Mouse (Mus musculus) limb, embryonic 15.5 days (tissue): Measurements from ENCODE around the gene Homer2. TPM values are rescaled to one million over a fixed set of nuclear protein-coding genes. Genes with fewer than 3 reads are reported as not detected.

Experiments
- ATAC-seq: fragments of 200-750 bp; cut with Nextera tagmentation; 2 replicates; pipeline ENCODE4 v1.8.0; 2017; ENCODE audit warnings: low read depth, moderate TSS enrichment; ENCODE audit not compliant: insufficient number of reproducible peaks, low FRiP score, low TSS enrichment
- H3K27ac ChIP-seq: fragments of 300-500 bp; sonication (generic); 2 replicates; pipeline ENCODE4 v1.5.1; 2015; ENCODE audit warnings: moderate library complexity, mild to moderate bottlenecking, inconsistent platforms
- H3K27me3 ChIP-seq: fragments of 300-500 bp; sonication (generic); 2 replicates; pipeline ENCODE4 v1.6.1; 2015; ENCODE audit warnings: inconsistent platforms
- H3K36me3 ChIP-seq: fragments of 300-500 bp; sonication (generic); 2 replicates; pipeline ENCODE4 v1.6.1; 2015; ENCODE audit warnings: inconsistent platforms
- H3K4me1 ChIP-seq: fragments of 300-500 bp; sonication (generic); 2 replicates; pipeline ENCODE4 v1.6.1; 2015; ENCODE audit warnings: inconsistent platforms
- H3K4me2 ChIP-seq: fragments of 300-500 bp; sonication (generic); 2 replicates; pipeline ENCODE4 v1.6.1; 2015; ENCODE audit warnings: mild to moderate bottlenecking, inconsistent platforms
- H3K4me3 ChIP-seq: fragments of 300-500 bp; sonication (generic); 2 replicates; pipeline ENCODE4 v1.5.1; 2015; ENCODE audit warnings: mild to moderate bottlenecking, inconsistent platforms
- H3K9ac ChIP-seq: fragments of 300-500 bp; sonication (generic); 2 replicates; pipeline ENCODE4 v1.6.1; 2015; ENCODE audit warnings: inconsistent platforms
- H3K9me3 ChIP-seq: fragments of 300-500 bp; sonication (generic); 2 replicates; pipeline ENCODE4 v1.6.1; 2016; ENCODE audit warnings: inconsistent platforms
- WGBS: fragments of 180-500 bp; shearing (Covaris S2); methylation state at CpG from one replicate; pipeline ENCODE4 v1.1.7; 2015; 5-methylcytosine and 5-hydroxymethylcytosine counted together
- polyA plus RNA-seq: library from polyadenylated mRNA; unstranded; fragments of >200 nt; fragmentation: Nextera tagmentation; extraction: Ambion mirVana; gene quantifications from 2 replicates; pipeline ENCODE4 v1.2.1, GENCODE M21; 2015

Gene Homer2
- 20.7 and 20.8 TPM in 2 replicates for polyA plus RNA-seq

DNA sequence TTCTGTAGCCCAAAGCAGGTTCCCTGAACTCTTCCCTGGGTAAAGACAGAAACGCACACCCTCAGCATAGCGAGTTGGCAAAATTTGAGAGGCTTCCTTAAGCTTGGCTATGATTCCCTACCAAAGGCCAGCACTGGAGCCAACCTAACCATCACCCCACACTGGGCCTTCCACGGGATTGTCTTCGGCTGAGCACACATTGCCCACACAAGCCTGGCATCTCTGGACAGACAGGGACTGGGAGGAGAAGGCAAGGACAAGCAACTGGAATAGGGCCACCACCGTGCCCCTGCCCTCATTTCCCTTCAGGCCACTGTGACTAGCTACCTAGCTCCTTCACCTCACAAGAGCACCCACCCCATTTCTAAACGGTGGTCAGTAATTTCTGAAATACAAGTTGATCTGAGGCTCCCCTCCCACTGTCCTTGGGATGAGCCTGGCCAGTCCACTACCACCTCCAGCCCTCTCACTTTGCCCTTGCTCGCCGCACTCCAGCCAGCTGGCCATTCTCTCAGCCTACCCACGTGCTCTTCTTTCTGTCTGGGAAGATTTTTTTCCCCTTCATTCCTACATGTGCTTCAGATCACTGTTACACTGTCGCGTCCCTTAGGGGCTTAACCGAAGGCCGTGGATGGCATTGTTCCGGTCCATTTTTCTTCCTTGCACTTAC lies at the start of gene Homer2:
TSS of gene Homer2 (minus strand) at position 57 of the 670 bp plus-strand sequence.
- no peaks in the 10 kb centered on the region for H3K36me3 ChIP-seq
- H3K27ac ChIP-seq, result peak within 1 kb of the TSS; percentile 79
- H3K4me2 ChIP-seq, result peak within 1 kb of the TSS; percentile 92
- WGBS, result 70% methylated on average over 14 of the region's 14 CpGs
- no peaks in the 10 kb centered on the region for H3K9me3 ChIP-seq
- H3K4me3 ChIP-seq, result peak within 1 kb of the TSS; percentile 69
- H3K27me3 ChIP-seq, result peaks cover 29% of the 10 kb centered on the region
- ATAC-seq, result no peak
- peak within 1 kb of the TSS; percentile 58 for H3K9ac ChIP-seq
- H3K4me1 ChIP-seq, result peaks cover 14% of the 10 kb centered on the region

GRCm38 (mm10) chr7:81747956-81748355 lies 40.6 kb upstream of the Homer2 start:
- WGBS, result 84% methylated on average over 3 of the region's 3 CpGs
- Histone ChIP-seq H3K27ac (no peak overlapping the region), H3K4me3 (no peak overlapping the region), H3K27me3 (no peaks in the 10 kb centered on the region), H3K9me3 (no peaks in the 10 kb centered on the region), H3K9ac (no peak overlapping the region), H3K4me1 (no peaks in the 10 kb centered on the region), H3K4me2 (no peak overlapping the region), H3K36me3 (no peaks in the 10 kb centered on the region)
- no peak for ATAC-seq

GRCm38 (mm10) chr7:81744145-81744544 lies 36.8 kb upstream of the Homer2 start:
- Histone ChIP-seq H3K4me2 (no peak overlapping the region), H3K4me1 (no peaks in the 10 kb centered on the region), H3K4me3 (no peak overlapping the region), H3K27me3 (no peaks in the 10 kb centered on the region), H3K9ac (no peak overlapping the region), H3K27ac (no peak overlapping the region), H3K9me3 (no peaks in the 10 kb centered on the region), H3K36me3 (no peaks in the 10 kb centered on the region)
- no peak for ATAC-seq
- WGBS, result 50% methylated on average over 4 of the region's 4 CpGs

DNA sequence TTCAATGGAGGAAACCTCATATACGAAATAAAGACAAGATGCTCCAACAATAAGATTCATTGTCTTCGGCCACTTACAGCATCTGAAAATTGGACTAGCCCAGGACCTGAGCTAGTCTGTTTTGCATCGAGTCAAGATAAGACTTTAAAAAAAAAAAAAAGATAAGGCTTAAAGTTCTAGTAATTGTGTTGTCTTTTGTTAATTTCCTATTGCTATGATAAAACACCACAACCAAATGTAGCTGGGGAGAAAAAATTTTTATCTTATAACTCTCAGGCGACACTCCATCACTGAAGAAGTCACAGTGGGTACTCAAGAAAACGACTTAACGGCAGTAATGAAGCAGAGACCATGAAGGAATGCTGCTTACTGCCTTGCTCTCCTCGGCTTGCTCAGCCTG lies 32.7 kb upstream of the Homer2 start:
- WGBS, result 91% methylated on average over 7 of the region's 7 CpGs
- ATAC-seq, result no peak
- H3K4me3 ChIP-seq, result no peak overlapping the region
- no peaks in the 10 kb centered on the region for H3K36me3 ChIP-seq
- H3K9ac ChIP-seq, result no peak overlapping the region
- H3K27ac ChIP-seq, result no peak overlapping the region
- H3K4me1 ChIP-seq, result no peaks in the 10 kb centered on the region
- H3K9me3 ChIP-seq, result no peaks in the 10 kb centered on the region
- H3K4me2 ChIP-seq, result no peak overlapping the region
- no peaks in the 10 kb centered on the region for H3K27me3 ChIP-seq

DNA sequence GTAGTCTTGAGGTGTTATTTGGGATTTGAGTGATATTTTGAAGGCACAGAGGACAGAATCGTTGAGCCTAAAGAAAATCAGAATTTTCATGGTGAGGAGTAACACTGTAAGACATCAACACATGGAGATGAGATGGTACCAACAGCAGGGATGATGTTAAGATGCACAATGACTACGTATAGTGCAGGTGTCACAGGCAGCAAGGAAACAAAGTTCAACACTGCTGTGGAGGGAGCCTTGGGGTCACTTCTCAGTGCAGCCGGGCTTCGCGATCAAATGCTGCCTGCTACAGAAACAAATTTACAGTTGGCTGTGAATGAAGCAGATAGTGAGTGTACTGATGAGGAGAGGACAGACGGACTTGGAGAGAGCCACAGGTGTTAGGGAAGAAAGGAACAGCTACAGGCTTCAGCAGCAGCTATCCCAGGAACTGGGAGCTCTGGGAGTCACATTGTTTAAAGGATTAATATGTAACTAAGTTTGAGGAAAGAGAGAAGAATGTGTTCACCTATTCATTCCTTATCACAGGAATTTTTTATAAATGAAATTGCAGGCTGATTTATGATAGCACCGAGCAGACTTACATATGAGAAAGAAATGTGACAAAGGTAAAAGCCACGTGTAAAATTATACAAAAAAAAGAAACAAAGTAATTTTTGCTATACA lies 31.5 kb upstream of the Homer2 start:
- ATAC-seq, result no peak
- no peak overlapping the region for H3K27ac ChIP-seq
- WGBS, result 79% methylated on average over 8 of the region's 8 CpGs
- H3K4me1 ChIP-seq, result no peaks in the 10 kb centered on the region
- no peaks in the 10 kb centered on the region for H3K9me3 ChIP-seq
- no peak overlapping the region for H3K9ac ChIP-seq
- H3K4me3 ChIP-seq, result no peak overlapping the region
- H3K27me3 ChIP-seq, result no peaks in the 10 kb centered on the region
- no peak overlapping the region for H3K4me2 ChIP-seq
- no peaks in the 10 kb centered on the region for H3K36me3 ChIP-seq

- H3K27me3 ChIP-seq, result no peaks in the 10 kb centered on the region
- no peaks in the 10 kb centered on the region for H3K4me1 ChIP-seq
- no peak overlapping the region for H3K9ac ChIP-seq
- no peak for ATAC-seq
- no peak overlapping the region for H3K4me3 ChIP-seq
- H3K36me3 ChIP-seq, result no peaks in the 10 kb centered on the region
- no peak overlapping the region for H3K27ac ChIP-seq
- H3K4me2 ChIP-seq, result no peak overlapping the region
- H3K9me3 ChIP-seq, result no peaks in the 10 kb centered on the region
- WGBS, result 48% methylated on average over 9 of the region's 9 CpGs
Measured at GRCm38 (mm10) chr7:81735300-81736048, 28.1 kb upstream of the Homer2 start.

DNA sequence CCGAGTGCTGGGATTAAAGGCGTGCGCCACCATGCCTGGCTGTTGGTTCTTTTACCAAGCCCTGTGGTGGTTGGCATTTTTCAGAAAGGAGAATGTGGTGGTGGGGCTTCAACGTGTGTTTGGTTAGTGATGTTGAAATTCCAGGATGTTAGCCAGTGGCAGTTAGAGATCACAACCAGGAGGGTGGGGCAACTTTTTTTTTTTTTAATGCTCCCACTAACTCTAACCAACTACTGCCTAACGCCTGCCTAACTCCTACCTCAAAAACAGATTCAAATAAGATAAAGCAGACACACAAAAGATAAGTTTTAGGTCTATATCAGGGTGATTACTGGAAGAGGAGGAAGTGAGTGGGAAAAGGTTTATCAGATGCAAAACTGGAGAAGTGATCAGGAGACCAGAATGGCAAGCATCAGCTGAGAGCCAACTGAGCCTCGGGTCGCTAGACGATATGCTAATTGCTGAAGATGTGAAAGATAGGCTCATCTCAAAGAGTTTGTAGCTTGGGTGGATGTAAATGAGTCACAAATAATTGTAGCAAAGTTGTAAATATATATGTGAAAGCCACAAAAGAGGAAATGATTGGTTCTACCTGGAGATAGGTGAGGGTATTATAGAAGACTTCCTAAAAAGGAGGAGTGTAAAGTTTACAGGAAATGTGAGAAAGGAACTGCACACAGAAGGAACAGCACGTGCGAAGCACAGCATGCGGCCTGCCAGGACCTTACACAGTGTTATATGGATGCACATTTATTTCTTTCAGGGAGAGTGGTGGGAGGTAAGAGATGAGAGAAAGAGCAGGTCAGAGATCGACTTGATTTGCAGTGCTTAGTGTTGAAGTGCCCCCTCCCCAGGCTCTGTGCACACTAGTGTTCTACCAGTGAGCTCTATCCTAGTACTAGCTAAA lies 25.1 kb upstream of the Homer2 start:
- WGBS, result 80% methylated on average over 12 of the region's 12 CpGs
- Histone ChIP-seq H3K4me2 (no peak overlapping the region), H3K36me3 (no peaks in the 10 kb centered on the region)

DNA sequence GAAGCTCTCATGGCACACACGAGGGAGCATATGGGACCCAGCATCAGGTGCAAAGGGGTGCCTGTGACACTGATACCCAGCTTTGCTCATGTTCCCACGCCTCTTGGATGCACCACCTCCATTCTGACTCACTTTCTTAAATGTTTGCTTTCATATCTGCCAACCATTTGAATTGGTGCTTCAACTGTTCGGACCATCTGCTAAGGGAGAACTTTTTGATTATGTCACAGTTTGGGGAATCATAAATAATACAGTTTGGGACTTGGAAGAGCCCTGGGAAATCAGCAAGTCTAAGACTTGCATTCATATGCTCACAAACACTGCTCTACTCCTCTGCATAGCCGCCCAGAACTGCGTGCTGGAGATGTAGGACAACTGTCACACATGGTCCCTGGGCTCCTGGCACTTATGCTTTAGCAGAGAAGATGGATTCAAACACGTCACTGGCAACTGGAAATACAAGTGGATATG lies 23.9 kb upstream of the Homer2 start:
- Histone ChIP-seq H3K4me2 (no peak overlapping the region), H3K36me3 (no peaks in the 10 kb centered on the region), H3K9me3 (no peaks in the 10 kb centered on the region), H3K27ac (no peak overlapping the region), H3K9ac (no peak overlapping the region), H3K4me3 (no peak overlapping the region), H3K4me1 (peaks cover 2% of the 10 kb centered on the region), H3K27me3 (no peaks in the 10 kb centered on the region)
- ATAC-seq, result no peak
- WGBS, result 79% methylated on average over 6 of the region's 6 CpGs

More for the DNA sequence above, 25.1 kb upstream of the Homer2 start:
- no peaks in the 10 kb centered on the region for H3K9me3 ChIP-seq
- H3K9ac ChIP-seq, result no peak overlapping the region
- no peak overlapping the region for H3K4me3 ChIP-seq
- no peaks in the 10 kb centered on the region for H3K4me1 ChIP-seq
- ATAC-seq, result no peak
- no peak overlapping the region for H3K27ac ChIP-seq
- no peaks in the 10 kb centered on the region for H3K27me3 ChIP-seq

DNA sequence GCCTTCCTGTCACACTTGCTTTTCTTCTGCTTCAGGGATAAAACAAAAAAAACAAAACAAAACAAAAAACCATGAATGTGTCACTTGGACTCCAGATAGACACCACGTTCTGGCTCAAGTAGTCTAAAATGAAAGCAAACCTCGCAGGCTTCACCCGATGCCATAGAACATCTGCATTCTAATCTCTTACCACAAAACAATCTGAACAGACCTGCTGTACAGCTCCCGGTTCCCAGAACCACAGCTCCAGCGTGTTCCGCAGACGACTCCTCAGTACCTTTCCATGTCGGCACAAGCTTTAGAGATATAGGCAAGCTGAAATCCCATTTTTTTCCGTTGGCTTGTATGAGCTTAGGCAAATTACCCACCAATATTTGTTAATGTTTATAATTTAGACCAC lies 22.5 kb upstream of the Homer2 start:
- Histone ChIP-seq H3K9me3 (no peaks in the 10 kb centered on the region), H3K4me3 (no peak overlapping the region), H3K27ac (no peak overlapping the region), H3K4me1 (peaks cover 6% of the 10 kb centered on the region), H3K36me3 (no peaks in the 10 kb centered on the region), H3K27me3 (no peaks in the 10 kb centered on the region), H3K4me2 (no peak overlapping the region), H3K9ac (no peak overlapping the region)
- no peak for ATAC-seq
- WGBS, result 77% methylated on average over 9 of the region's 9 CpGs

GRCm38 (mm10) chr7:81727716-81728115 lies 20.4 kb upstream of the Homer2 start:
- Histone ChIP-seq H3K4me3 (no peak overlapping the region), H3K4me1 (peaks cover 6% of the 10 kb centered on the region), H3K27me3 (no peaks in the 10 kb centered on the region), H3K36me3 (no peaks in the 10 kb centered on the region), H3K27ac (no peak overlapping the region), H3K4me2 (no peak overlapping the region), H3K9ac (no peak overlapping the region), H3K9me3 (no peaks in the 10 kb centered on the region)
- ATAC-seq, result no peak
- 69% methylated on average over 9 of the region's 9 CpGs for WGBS

- Histone ChIP-seq H3K27ac (peak overlapping the region; percentile 43; the same call in 1 of the 2 replicates), H3K27me3 (no peaks in the 10 kb centered on the region), H3K9ac (no peak overlapping the region), H3K4me1 (peaks cover 7% of the 10 kb centered on the region), H3K4me2 (no peak overlapping the region), H3K4me3 (no peak overlapping the region), H3K36me3 (no peaks in the 10 kb centered on the region), H3K9me3 (no peaks in the 10 kb centered on the region)
- 24% methylated on average over 2 of the region's 2 CpGs for WGBS
- no peak for ATAC-seq
Measured at GRCm38 (mm10) chr7:81726728-81727005, 19.3 kb upstream of the Homer2 start.
